Mouse (Mus musculus): ENCODE data around the gene Dffa.
"Not testable (repeated sequence)": the region's sequence is repeated elsewhere in the genome, so short reads cannot be mapped to it uniquely, and the experiment has no call there.

Dffa gene

DNA sequence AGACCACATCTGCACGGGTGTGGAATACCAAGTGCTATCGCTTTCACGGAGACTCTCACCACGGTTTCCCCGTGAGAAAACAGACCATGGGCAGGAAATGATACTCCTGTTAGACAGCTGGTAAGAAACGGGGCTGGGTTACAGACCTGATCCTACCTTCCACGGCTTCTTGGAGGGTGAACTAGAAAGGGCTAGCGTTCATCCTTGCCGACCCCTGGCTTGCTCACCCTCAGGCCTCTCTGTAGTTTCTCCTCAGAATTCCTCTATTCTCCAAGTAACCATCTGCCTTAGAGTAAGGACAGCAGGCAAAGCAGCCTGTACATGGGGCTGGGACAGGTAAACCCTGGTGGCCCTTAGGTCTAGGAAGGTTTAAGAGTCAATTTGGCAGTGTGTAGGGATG, 45.2 kb downstream of the Dffa start:
- DNase-seq: no peak

DNA sequence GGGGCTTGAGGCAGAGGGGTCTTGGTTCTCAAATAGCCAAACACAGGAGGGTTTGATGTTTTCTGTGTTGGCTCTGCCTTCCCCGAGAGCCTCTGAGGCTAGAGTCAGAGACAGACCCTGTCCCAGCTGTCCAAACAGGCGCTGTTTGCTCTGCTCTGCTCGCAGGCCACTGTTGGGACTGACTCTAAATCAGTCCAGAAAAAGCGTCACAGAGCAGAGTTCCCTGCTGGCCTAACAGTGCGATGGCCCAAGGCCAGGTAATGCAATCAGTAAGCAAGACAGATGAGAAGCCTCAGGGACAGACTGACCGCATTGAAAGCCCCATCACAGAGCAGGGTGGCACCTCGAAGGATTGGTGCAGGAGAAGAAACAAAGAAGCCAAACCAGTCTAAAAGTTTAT, 45.7 kb downstream of the Dffa start:
- DNase-seq: no peak

GRCm38 (mm10) chr4:149150256-149150655, 46.3 kb downstream of the Dffa start:
- no peak for DNase-seq

DNA sequence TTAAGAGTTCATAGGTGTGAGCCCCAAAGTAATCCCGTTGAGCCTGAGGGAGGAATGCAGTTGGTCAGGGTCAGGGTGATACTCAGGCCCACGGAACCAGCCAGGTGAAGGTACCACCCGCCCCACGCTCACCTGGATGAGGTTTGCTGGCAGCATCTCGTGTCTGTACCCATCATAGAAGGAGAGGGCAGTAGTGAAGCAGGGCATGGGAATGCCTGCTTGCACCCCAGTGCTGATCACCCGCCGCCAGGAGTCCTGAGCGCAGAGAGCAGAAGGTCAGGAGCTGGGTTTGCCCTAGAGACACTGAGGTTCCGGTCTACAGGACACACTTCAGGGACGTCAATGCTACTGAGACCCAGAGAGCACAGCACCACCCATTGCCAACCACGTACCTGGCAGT, 46.8 kb downstream of the Dffa start:
- DNase-seq: no peak

- DNase-seq: no peak
These were observed 50.9 kb downstream of the Dffa start for GRCm38 (mm10) chr4:149154859-149155258.

DNA sequence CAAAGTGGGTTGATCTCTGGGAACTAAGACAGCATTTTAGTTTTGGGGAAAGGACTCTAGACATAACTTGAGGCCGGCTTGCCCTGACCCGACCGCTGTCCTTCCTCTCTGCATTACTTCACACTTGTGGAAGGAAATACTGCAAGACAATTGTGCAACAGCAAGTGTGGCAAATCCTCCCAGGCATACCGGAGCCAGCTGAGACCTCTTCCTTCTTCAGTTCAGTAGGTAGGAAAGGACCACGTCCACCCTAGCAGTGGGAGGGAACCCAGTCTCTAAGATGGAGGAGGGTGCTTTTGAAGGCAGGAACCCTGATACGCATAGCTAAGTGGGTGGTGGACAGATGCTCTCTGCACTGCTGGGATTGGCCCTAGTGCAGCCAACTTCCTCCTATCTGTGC, 51.8 kb downstream of the Dffa start:
- DNase-seq: no peak

GRCm38 (mm10) chr4:149157415-149157973, 53.5 kb downstream of the Dffa start:
- DNase-seq: no peak

DNA sequence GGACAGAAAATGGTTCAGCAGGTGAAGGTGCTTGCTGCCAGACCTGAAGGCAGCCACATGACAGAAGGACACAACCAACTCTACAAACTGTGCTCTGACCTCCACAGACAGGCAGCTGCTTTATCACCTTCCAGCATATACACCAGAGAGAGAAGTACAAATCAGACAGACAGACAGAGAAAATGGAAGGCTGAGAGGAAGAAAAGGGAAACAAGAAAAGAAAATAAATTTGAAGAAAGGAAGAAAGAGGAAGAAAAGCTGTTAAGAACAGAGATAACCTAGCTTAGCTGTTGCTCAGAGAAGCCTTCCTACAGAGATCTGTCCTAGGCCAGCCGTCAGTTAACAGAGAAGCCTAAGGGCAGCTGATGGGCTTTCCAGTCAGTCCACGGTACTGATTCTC, 55.3 kb downstream of the Dffa start:
- no peak for DNase-seq

DNA sequence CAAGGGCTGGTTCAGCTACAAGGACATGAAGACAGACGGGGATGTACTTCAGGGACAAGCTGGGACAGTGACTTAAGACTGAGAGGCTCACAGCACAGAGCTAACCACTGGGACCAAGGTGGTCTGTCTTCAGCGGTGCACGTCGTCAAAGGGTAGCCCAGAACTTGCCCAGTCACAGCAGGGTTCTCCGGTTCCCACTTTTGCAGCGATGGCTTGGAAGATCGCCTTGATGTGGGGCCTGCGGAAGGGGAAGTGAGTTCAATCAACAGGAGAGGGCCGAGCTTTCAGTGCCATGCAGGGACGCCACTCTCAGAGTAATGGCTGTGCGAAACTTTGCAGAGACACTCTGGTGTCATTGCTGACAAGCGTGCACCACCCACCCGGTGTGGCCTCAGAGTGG, 55.9 kb downstream of the Dffa start:
- DNase-seq: no peak

- DNase-seq: no peak
These were observed 57.2 kb downstream of the Dffa start for GRCm38 (mm10) chr4:149161166-149161565.

- no peak for DNase-seq
These were observed 59.2 kb downstream of the Dffa start for GRCm38 (mm10) chr4:149163196-149163595.

- DNase-seq: no peak
These were observed 60.2 kb downstream of the Dffa start for GRCm38 (mm10) chr4:149164150-149164549.

GRCm38 (mm10) chr4:149166215-149166946, 62.4 kb downstream of the Dffa start, which contains the start of gene Pgd:
TSS of gene Pgd (minus strand) at chr4:149166771.
- DNase-seq: peak; percentile 96

DNA sequence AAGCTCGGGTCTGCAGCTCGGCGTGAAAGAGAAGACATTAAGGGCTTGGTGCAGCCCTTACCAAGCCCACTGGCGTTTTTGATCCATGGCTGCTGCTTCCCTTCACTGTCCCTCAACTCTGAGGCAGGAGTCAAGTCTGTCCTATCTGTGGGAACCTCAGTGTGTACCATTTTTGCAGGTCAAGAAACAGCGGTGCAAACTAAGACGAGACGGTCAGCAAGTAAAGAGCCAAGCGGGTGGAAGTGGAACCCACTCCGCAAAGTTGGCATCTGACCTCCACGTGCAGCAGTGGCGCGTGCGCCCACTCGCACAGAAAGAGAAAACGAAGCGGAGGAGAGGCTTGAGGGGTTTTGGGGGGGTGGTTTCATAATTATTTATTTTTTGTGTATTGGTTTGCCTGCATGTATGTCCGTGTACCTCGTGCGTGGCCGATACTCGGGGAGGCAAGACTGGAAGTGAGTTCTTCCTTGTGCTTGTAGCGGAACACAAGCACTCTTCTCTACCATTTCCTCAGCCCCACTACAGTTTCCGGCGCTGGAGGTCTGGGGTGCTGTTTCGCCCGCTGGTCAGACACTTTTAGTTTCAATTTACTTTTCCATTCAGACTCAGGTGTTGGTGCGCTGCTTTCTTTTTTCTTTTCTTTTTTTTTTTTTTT, 63.1 kb downstream of the Dffa start:
- DNase-seq: peak; percentile 46 to 54

DNA sequence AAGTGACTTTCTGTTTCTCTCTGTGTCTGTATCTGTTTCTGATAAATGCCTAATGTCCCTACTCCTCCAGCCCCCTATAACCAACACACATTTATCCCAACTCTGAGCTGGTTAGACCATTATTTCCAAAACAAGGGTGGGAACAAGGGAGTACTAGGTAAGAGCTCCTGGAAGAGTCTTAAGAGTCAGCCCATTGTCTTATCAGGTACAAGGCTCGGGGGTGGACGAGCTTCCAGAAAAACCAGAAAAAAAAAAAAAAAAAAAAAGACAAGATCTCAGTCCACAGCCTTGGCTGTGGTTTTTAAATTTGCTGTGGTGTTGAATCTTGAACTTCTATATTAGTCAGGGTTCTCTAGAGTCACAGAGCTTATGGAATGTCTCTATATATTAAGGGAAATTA, 64.1 kb downstream of the Dffa start:
- DNase-seq: no peak

DNA sequence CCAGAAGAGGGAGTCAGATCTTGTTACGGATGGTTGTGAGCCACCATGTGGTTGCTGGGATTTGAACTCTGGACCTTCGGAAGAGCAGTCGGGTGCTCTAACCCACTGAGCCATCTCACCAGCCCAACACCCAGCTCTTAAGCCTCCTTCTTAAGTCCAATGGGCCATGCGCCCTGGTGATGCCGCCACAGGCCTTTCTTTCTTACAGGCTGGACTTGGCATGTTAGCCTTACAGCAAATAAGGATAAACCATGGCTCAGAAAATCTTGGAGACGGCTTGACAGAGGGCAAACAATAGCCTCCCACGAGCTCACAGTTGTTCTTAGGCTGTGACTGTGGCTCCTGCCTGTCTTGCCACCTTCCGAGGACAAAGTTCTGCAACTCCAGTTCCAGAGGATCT, 66.0 kb downstream of the Dffa start:
- not testable (repeated sequence) for DNase-seq

All from thymus, adult 18-20 months (tissue).